Mouse (Mus musculus) left cerebral cortex, adult 18-20 months (tissue): ENCODE results near the gene Supt20. TPM values are rescaled to one million over a fixed set of nuclear protein-coding genes. Genes with fewer than 3 reads are reported as not detected.

Experiments
- DNase-seq, 2 experiments: peaks; one replicate each; pipeline ENCODE4 v3.0.0; 2021 to 2022; ENCODE audit warnings: low spot score in 2 of 2, mixed read lengths in 1 of 2
- long read RNA-seq, 2 experiments: library from polyadenylated mRNA; stranded (forward); transcript quantifications; one replicate each; pipeline ENCODE4 v2.0.0; 2021
- total RNA-seq, 2 experiments: library from RNA; stranded (reverse); gene quantifications; 2 replicates each; pipeline ENCODE4 v1.2.3; 2021

The Supt20 gene
- 10 to 100 TPM; 43.2 to 45.0 TPM for total RNA-seq
- long read RNA-seq, experiment 1, partial matches to known transcripts = 5 of 46 reads
- long read RNA-seq, experiment 1, other reads (novel, unspliced or antisense) = 37 of 46 reads
- long read RNA-seq, experiment 2, partial matches to known transcripts = 5 of 29 reads
- long read RNA-seq, experiment 2, other reads (novel, unspliced or antisense) = 24 of 29 reads

DNA sequence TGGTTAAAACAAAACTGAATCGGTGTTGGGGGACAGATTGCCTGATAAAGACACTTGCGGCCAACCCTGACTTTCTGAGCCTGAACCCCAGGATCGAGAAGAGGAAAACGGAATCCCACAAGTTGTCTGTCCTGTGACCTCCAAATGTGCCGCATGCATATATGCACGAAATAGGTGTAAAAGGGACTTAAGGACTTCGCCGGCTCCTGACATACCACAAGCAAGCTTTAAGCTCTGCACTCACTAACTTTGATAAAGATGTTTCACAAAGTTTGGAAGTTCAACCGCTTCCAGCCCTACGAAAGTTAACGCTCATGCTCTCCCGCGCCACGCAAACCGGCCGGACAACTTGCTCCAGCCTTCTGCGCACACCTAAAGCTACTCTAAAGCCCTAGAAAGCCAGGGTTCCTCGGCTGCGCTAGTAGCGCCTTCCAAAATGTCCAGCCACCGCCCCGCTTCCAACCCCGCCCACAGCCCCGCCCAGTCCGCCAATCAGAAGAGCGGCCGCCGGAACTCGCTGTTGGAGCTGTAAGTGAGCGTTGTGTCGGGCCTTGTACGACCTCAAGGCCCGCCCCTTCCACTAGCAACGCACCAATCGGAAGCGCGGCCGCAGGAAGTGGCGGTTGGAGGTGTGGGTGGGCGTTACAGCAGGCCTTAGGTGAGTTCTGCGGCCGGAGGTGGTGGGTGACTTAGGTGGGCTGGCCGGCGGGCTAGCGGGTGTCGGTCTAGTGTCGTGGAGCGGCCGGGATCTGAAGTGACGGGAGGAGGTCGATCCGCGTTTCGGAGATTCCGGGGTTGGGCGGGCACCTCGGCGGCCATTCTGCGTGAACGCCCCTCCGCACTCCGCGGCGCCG, at the start of gene Supt20:
TSS of gene Supt20 (plus strand) at position 606 of the 854 bp plus-strand sequence.
- peak; percentile 87 to 95 for DNase-seq

DNA sequence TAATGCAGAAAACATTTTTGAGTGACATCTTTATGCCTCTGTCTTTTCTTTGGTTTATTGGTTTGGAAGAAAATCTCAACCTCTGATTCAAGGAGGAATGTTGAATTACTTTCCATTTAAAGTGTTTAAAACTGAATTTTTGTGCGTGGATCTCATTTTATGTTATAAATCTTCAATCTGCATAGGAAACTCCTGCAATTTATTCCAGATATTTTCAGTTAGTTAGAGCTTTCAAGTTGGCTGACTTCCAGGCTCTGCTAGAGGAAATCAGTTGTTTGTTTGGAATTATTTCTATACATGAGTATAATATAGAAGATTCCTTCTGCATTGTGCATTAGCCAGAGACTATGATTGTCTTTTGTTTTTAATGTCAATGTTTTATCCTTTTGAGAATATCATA, 49.8 kb upstream of the Supt20 start:
- no peak for DNase-seq

DNA sequence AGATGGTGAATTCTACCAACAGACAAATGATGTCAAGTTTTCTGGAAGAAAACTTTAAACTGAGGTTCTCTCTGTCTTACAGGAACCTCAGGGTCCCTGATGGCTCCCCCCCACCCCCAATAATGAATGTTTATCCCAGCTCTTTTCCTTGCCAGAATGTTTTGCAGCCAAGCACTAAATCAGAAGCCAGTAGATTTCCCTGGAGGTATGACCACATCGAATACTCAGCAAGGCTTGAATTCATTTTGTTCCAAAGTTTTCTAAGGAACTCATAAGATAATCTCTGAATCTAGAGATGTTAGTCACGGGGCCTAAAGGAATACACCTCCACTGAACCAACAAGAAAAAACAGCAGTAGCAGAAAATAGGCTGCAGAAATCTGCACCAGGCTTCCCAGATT, 45.0 kb upstream of the Supt20 start:
- no peak for DNase-seq

DNA sequence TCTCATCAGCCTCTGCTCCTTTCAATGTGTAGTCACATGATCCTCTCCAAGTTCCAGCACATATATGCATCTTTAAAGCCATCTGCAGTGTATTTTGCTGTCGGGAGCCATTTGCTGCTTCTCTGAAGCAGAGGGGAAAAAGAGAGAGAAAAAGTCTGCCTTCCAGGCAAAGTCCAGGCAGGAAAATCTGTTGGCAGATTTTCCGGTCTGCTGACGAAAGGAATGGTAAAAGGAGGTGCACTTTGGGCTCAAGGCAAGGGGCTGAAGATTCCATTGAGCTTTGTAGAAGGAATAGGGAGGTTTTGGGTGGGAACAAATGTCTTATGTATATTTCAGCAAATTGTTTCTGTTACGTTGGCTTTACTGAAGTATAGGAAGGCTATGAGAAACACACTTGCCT, 41.0 kb upstream of the Supt20 start:
- DNase-seq = no peak

DNA sequence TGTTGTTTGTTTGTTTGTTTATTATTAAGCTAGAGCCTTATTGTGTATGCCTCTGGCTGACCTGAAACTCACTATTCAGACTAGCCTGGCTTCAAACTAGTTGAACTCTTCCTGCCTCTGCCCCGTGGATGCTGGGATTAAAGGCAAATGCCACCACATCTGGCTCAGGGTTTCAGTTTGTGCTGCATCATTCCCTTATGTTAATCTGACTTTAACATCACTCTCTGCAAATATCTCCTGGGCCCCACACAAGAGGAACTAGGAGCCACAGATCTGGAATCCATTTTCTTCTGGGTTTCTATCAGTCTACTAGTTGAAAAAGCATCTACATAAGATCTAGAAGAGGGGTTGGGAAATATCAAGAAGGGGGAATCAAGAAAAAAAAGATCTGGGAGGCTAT, 38.4 kb upstream of the Supt20 start:
- DNase-seq = no peak

DNA sequence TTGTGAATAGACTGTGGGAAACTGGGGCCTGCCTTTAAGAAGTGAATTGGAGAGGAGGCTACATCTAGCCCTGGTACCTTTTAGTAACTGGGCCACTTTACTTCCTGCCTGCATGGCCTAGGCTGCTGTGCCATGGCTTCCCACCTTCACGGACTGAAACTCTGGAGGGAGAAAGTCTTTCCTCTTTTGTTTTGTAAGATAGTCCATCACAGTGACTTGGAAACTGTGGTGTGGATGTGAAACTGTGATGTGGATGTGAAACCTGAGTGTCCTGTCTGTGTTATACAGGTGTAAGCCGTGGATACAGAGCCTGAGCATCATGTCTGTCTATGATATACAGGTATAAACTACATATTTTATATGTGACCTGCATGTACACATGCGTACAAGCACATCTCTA, 35.5 kb upstream of the Supt20 start:
- no peak for DNase-seq

DNA sequence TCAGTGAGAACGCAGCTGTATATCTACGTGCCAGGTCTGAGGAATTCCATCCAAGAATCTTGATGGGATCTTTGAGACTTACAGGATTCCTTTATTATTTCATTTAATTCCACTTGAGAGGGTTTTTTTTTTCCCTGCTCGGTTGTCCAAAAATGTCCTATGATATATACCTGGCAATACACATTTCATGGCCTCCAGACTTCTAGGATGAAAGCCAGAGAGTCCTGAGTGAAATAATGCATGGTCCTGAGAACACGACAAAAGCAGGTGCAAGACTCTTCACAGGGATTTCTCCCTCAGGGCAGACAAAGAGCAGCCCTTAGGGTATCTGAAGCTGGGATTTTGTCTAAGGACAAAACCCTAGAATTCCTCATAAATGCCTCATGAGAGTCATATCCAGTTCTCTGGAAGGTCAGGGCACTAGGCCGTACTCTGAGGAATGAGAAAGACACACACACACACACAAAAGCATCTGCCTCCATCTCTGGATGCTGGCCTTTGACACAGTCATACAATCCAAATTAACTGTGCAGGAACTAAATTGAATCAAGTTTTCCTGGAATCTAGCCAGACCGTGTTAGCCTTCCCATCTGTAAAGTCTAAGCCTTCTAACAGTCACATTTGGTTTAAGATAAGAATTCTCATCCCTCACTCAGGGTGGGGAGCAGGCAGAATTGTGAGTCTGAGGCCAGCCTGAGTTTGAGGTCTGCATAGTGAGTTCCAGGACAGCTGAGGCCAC, 34.5 kb upstream of the Supt20 start:
- DNase-seq = no peak

DNA sequence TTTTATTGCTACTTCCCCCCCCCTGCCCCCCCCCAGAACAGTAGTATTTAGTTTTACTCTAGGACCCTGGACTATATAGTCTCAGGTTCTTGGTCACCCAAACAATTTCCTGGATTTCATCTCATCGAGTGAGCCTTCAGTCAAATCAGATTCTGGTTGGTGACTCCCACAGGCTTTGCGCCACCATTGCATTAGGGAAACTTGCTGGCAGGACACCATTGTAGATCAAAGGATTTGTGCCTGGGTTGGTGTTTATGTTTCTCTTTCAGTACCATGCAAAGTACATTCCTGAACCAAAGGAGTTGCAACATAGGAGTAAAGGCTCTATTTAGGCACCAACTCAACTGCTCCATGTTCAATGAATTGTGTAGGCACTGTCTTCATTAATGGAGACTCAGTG, 32.9 kb upstream of the Supt20 start:
- no peak for DNase-seq

DNA sequence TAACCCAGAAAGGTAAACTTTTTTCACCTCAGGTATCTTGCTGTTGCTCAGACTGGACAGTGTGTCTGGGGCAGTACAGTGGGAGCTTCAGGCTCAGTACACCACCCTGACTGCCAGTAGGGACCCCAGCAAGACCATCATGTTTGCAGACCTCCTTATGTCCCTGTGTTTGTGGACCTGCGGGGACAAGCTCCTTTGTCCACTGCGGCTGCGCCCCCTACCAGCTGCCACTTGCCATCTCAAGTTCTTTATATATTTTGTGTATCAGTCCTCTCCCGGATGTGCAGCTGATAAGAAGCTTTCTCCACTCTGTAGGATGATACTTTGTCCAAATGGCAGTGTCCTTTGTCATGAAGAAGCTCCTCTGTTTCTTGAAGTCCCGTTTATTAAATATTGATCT, 30.2 kb upstream of the Supt20 start:
- no peak for DNase-seq

DNA sequence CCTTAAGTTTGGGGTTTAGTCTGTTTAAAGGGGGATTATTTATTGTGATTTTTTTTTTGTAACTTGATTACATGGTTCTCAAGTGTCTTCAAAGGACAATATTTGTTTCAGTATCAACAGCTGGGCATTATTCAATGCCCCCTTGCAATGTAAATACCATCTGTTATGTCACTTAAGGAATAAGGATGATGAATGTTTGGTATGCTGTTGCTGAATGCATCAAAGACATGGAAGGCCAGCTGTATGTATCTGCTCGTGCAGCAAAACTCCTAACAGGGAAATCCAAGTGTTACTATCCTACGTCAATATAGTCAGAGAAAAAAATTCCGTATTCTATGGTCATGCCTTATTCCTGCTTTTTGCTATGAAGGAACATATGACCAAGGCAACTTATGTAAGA, 24.5 kb upstream of the Supt20 start:
- DNase-seq = no peak

DNA sequence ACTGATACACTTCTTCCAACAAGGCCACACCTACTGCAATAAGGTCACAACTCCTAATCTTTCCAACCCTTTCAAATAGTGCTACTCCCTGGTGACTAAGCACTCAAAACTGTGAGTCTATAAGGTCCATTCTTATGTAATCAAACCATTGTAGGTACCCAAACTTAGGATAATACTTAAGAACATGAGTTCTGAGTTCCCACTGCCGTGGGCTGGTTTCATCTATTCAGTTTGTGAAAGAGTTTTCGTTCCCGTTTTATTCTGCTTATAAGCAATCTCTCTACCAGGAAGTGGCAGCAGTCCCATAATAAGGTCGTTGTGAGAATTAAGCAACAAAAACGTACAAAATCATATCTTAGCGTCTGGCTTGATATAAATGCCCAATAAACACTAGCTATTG, 23.9 kb upstream of the Supt20 start:
- DNase-seq = no peak

DNA sequence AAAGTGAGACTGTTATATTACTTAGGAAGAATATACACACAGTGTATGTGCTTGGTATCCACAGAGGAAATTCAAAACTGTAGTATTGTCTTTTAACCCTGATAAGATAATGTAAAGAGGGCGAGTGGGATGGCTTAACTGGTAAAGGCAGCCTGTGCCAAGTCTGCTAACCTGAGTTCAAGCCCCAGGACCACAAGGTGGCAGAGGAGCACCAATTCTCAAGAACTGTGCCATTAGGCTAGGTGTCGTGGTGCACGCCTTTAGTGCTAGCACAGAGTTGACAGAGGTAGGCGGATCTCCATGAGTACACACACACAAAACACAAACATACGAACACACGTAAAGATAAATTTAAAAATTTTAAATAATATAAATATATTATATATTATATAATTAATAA, 23.0 kb upstream of the Supt20 start:
- DNase-seq = no peak

DNA sequence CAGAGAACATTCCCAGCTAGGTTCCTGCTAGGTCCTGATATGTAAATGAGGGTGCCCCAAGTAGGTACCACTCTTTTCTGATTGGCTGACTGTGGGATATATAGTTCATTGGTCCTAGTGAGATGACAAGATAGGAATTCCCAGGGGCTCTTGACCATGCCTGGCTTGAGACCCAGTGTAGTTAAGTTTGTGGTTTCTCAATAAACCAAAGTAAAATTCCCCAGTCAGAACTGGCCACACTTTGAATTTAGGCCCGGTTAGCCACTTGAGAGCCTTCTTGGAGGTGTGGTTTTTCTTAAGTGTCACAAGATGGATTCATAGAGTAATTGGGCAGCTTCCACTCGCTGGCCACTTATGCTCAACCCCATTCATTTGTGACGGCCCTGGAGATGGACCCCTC, 20.5 kb upstream of the Supt20 start:
- no peak for DNase-seq

DNA sequence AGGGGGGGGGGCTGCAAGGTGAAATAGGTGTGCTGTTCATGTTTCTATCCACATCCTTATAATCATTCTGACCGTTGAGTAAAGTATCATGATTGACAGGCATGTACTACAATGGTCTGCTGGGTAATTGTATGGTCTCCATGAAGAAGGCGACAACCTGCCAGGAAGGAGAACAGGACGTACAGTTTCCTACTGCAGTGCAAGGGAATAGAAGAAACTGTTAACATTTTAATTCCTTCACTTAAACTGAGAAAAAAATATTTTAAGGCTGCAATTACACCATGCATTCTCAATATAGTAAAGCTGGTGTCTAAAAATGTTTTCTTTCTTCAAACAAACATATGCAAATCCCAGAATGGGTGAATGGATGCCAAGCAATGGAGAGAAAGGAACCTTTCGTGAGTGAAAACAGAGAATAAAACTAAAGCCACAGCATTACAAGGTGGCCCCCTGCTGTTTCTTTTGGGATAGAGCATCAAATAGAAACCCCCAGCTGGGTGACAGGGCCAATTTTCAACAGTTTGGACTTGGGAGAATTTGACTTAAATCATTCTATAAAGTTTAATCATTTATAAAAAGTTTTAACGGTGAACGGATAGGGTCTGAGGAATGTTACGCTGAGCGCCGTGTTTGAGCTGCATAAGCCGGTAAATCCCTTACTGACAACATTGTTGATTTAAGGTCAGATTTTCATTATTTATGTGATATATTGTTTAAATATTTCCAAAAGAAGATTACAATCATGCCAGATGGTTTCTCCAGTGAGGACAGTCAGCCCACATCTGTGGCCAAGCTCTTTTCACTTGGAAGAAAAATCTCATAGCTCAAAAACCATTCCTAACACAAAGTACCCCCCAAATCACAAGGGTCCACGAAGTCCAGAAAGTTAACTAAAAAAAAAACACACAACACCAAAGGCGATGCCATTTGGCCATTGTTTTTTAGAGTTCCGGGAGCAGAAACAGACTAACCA, 19.8 kb upstream of the Supt20 start:
- peak; percentile 47 to 51 for DNase-seq

DNA sequence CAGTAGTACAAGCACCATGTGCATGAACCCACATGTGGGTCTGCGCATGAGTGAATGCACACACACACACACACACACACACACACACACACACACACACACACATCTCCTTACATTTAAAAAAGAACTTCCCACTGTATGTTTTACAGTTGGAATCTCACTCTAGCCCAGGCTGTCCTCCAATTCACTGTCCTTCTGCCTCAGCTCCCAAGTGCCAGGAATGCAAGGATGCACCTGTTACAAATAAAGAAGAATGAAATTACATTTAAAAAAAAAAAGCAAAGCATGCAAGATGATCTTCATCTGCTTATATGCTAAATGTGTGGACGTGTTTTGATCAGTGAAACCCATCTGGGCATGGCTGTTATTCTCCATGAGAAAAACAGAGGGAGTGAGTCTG, 15.8 kb upstream of the Supt20 start:
- DNase-seq = no peak

DNA sequence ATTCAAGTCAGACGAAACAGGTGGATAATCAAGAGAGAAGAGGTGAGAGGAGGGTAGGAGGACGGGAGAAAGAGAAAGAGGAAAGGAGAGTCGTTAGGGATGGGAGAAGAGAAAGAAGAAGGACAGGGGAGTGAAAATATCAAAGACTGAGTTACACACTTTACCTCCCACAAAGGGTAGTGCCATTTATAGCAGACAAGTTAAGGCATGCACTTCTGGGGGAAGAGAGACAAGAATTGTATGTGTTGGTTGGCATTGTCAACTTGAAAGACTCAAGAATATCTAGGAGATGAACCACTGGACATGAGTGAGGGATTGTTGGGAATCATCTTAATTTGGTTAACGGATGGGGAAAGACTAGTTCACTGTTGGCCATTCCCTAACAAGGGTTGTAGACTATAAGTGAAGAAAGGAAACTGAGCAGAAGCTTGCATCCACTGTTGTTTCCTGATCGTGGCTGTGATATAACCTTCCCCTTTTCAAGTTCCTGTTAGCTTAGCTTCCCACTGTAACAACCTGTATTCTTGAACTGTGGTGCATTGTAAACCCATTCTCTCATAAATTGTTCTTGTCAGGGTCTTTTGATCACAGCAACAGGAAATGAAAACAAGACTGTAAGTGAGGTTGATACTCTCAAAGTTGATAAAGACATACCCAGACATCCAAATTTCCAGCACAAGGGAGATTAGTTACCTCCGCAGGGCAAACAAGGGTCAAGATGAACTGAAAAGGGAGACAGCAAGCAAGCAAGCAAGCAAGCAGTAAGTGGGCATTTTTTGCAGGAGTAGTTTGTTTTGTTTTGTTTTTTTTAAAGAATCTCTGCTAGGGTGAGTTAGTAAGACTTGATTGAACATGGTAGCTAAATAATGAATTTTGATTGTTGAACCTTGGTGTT, 11.1 kb upstream of the Supt20 start:
- DNase-seq = no peak

DNA sequence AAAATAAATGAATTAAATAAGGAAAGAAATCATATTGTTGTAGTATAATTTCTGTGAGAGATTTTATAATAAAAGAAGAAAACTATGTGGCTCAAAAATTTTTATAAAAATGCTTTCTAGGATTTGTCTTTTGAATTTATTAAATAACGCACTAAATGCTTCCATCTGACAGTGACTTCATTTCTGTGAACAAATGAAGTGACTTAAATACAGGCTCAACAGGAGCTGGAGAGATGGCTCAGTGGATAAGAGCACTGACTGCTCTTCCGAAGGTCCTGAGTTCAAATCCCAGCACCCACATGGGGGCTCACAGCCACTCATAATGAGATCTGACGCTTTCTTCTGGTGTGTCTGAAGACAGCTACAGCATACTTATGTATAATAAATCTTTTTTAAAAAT, 7.4 kb upstream of the Supt20 start:
- DNase-seq = no peak

DNA sequence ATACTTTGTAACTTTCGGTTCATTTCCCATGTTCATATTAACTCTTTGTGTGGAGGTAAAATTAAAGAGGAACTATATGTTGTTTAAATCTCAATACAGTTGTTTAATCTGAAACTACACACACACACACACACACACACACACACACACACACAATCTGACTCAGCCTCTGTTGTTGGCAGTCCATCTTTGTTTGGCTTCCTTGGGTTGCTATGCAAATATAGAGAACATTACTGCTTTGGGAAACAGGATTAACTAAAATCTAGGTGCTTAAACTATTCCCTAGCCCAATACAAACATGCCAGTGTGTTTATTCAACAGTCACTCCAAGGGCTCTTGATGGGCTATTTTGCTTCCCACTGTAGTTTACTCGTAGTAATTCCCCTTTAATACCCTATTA, 5.4 kb upstream of the Supt20 start:
- no peak for DNase-seq

DNA sequence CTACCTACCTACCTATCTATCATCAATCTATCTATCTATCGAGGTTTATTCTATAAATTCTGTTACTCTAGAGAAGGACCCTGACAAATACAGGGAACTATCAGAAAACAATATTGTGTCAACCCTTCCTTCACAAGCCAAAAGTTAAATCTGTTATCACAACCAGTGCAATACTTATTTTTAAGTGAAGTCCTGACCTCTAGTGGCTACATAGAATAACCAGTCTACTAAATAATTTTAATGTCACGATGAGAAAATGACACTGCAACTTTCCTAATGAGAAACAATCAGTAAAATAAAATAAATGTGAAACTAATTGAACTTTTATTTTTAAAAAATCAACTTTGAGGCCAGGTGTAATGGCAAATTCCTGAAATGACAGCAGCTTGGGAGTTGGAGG, 3.5 kb upstream of the Supt20 start:
- DNase-seq = no peak

DNA sequence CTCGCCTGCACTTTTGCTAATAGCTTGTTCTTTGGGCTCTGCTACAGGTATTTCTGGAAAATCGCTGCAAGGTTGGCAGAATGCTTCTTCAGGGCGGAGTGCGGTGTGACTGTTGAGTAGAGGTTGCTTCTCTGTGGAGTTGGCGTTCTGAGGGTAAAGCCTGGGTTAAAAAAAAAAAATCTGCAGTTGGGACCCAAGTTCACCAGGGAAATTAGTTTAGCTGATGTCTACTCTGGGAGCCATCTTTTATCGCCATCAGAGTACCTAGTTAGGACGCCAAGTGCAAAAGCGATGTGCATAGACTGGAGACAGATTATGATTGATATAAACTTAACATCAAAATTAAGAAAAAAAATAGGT, 429 bp downstream of the Supt20 start:
- DNase-seq = no peak
